24 mouse cellular contexts compared by ENCODE assay signal in genomic region chrX:68486585-68486984, GRCm38 (mm10).
"Had no signal": no experiment of that assay in that cellular context is flagged by ENCODE, and none has a peak within 500 bp of the region (broad histone marks: within the 10 kb centered on the region; RNA-seq: fewer than 3 reads in every experiment).

No protein-coding gene starts in this region.

- H3K4me1 ChIP-seq: heart, embryonic 13.5 days; heart, embryonic 15.5 days; hindbrain, embryonic 13.5 days; hindbrain, embryonic 15.5 days; kidney, embryonic 15.5 days; limb, embryonic 13.5 days; limb, embryonic 15.5 days; liver, embryonic 13.5 days; liver, embryonic 15.5 days had no signal

- DNase-seq: gastrocnemius, postnatal 14 days; gastrocnemius, postnatal 36 days; heart, adult 11 months; heart, adult 2 months; heart, postnatal 14 days; heart, postnatal 36 days; kidney, adult 11 months; kidney, adult 2 months; kidney, adult 9 months; kidney, postnatal 14 days; kidney, postnatal 36 days; left cerebral cortex, postnatal 4 days; liver, embryonic 13.5 days had no signal

- H3K9me3 ChIP-seq: heart, embryonic 13.5 days; heart, embryonic 15.5 days; hindbrain, embryonic 13.5 days; hindbrain, embryonic 15.5 days; kidney, embryonic 15.5 days; limb, embryonic 13.5 days; limb, embryonic 15.5 days; liver, embryonic 13.5 days; liver, embryonic 15.5 days had no signal

- H3K36me3 ChIP-seq: heart, embryonic 13.5 days; heart, embryonic 15.5 days; hindbrain, embryonic 13.5 days; hindbrain, embryonic 15.5 days; kidney, embryonic 15.5 days; limb, embryonic 13.5 days; limb, embryonic 15.5 days; liver, embryonic 13.5 days; liver, embryonic 15.5 days had no signal

- ATAC-seq: hindbrain, postnatal 0 days; intestine, embryonic 16.5 days had no signal

- H3K4me3 ChIP-seq: heart, adult 2 months; heart, embryonic 13.5 days; heart, embryonic 15.5 days; hindbrain, embryonic 13.5 days; hindbrain, embryonic 15.5 days; kidney, embryonic 15.5 days; left cerebral cortex, adult 2 months; limb, embryonic 13.5 days; limb, embryonic 15.5 days; liver, embryonic 13.5 days; liver, embryonic 15.5 days had no signal

- H3K27me3 ChIP-seq: heart, embryonic 13.5 days; heart, embryonic 15.5 days; hindbrain, embryonic 13.5 days; hindbrain, embryonic 15.5 days; kidney, embryonic 15.5 days; limb, embryonic 13.5 days; limb, embryonic 15.5 days; liver, embryonic 13.5 days; liver, embryonic 15.5 days had no signal
